Mouse (Mus musculus): Measurements from ENCODE around the gene Gm38431. TPM values are rescaled to one million over a fixed set of nuclear protein-coding genes. Genes with fewer than 3 reads are reported as not detected.

The Gm38431 gene
- total and polyA plus RNA-seq, 3 experiments: 1.1 to 30.5 (median 9.8) TPM

DNA sequence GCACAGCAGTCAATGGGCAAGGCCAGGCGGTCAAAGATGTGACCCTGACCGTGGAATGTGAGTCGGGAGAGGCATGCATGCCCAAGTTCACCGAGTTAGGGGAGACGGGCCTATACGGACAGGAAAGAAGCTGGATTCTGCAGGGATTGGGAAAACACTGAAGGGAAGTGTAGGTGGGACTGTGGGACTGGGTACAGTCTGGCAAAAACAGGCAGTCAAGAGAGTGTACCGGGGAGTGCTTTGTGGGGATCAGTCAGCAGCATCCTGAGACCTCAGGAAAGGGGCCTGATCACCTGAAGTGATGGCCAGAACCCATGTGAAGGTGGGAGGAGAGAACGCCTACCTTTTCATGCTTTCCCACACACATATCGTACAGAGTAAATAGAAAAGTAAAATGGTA lies 56.2 kb downstream of the Gm38431 start:
- no peak for DNase-seq (ENCODE audit: extremely low read depth)
- Histone ChIP-seq H3K36me3 (replicated peaks in 1 of 2; ENCODE audit: control insufficient read depth in 1 of 2, insufficient read depth in 1 of 2, low read length in 1 of 2) (peaks cover 23 to 39% of the 10 kb centered on the region in 2 experiments), H3K9me3 (replicated peaks; ENCODE audit: low read length) (no peaks in the 10 kb centered on the region), H3K9ac (ENCODE audit: insufficient read depth, low read depth) (no peak overlapping the region), H3K4me2 (ENCODE audit: insufficient read depth, low read depth, poor library complexity, severe bottlenecking) (no peak overlapping the region), H3K27ac (ENCODE audit: insufficient read depth, low read depth) (no peak overlapping the region), H3K4me3 (replicated peaks in 1 of 3; ENCODE audit: low read depth in 2 of 3, low read length in 2 of 3, poor library complexity in 1 of 3) (no peak overlapping the region), H3K4me1 (ENCODE audit: control insufficient read depth in 1 of 2, insufficient read depth in 2 of 2) (peaks cover 10 to 24% of the 10 kb centered on the region in 2 experiments; a peak in 3 of 4 replicates), H3K79me2 (replicated peaks; ENCODE audit: control insufficient read depth, extremely low read depth, insufficient read depth, poor library complexity, severe bottlenecking) (no peaks in the 10 kb centered on the region), H3K27me3 (replicated peaks) (no peaks in the 10 kb centered on the region)
- dilution Hi-C loops (cut with MboI; ENCODE audit: extremely low pct_ligation_motif_present, extremely low pct_unique_long_range_greater_than_20kb, low sequenced_read_pairs) (no loop called here), in situ Hi-C loops (cut with MboI; ENCODE audit: low pct_ligation_motif_present, low pct_unique_long_range_greater_than_20kb, low sequenced_read_pairs) (no loop called here)
- TF ChIP-seq ZC3H11A (IDR thresholded peaks at IDR 0.05; ENCODE audit: low read depth, low read length) (no peak), E2F4 (IDR thresholded peaks at IDR 0.05; ENCODE audit: insufficient replicate concordance, low read depth, low read length) (no peak), SIN3A (IDR thresholded peaks at IDR 0.05; ENCODE audit: low read length) (no peak), JUND (conservative IDR thresholded peaks at IDR 0.05; ENCODE audit: low read depth, low read length) (no peak), MXI1 (IDR thresholded peaks at IDR 0.05; ENCODE audit: low read depth, low read length) (no peak), POLR2AphosphoS2 (IDR thresholded peaks at IDR 0.05; ENCODE audit: low read depth, low read length) (no peak), MAFK (IDR thresholded peaks at IDR 0.05; ENCODE audit: insufficient replicate concordance, low read length) (no peak), GABPA (IDR thresholded peaks at IDR 0.05; ENCODE audit: insufficient replicate concordance, low read depth, low read length) (no peak), HCFC1 (IDR thresholded peaks at IDR 0.05; ENCODE audit: low read depth, low read length) (no peak), MYC (IDR thresholded peaks at IDR 0.05; ENCODE audit: low read depth, low read length) (no peak), ETS1 (conservative IDR thresholded peaks at IDR 0.05; ENCODE audit: low read depth, low read length) (no peak), USF2 (conservative IDR thresholded peaks at IDR 0.05; ENCODE audit: low read depth, low read length) (no peak), MAZ (IDR thresholded peaks at IDR 0.05; ENCODE audit: low read depth, low read length) (no peak), NRF1 (IDR thresholded peaks at IDR 0.05; ENCODE audit: low read depth, low read length) (no peak), RCOR1 (conservative IDR thresholded peaks at IDR 0.05; ENCODE audit: low read depth, low read length) (no peak), ZNF384 (IDR thresholded peaks at IDR 0.05; ENCODE audit: low read depth, low read length) (no peak), ZKSCAN1 (IDR thresholded peaks at IDR 0.05; ENCODE audit: borderline replicate concordance, low read depth, low read length) (no peak), MAX (IDR thresholded peaks at IDR 0.05; ENCODE audit: low read length) (no peak)

DNA sequence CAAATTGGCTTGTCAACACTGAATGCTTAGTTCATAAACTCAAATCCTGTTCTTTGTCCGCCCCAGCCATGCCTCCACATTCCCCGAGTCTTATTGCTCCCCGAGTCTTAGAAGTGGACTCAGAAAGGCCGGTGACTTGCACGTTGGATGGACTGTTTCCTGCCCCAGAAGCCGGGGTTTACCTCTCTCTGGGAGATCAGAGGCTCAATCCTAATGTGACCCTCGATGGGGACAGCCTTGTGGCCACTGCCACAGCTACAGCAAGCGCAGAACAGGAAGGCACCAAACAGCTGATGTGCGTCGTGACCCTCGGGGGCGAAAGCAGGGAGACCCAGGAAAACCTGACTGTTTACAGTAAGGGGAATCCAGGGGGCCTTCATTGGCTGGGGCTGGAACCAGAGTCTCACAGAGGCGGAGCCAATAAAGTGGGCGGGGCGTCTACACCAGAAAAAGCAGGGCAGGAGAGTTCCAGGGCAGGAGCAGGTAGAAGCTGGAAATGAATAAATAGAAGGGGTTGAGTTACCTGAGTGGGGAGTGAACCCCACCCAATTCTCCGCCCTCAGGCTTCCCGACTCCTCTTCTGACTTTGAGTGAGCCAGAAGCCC lies 57.2 kb downstream of the Gm38431 start:
- DNase-seq (ENCODE audit: extremely low read depth): no peak
- Histone ChIP-seq H3K4me2 (ENCODE audit: insufficient read depth, low read depth, poor library complexity, severe bottlenecking) (no peak overlapping the region), H3K27ac (ENCODE audit: insufficient read depth, low read depth) (no peak overlapping the region), H3K79me2 (replicated peaks; ENCODE audit: control insufficient read depth, extremely low read depth, insufficient read depth, poor library complexity, severe bottlenecking) (no peaks in the 10 kb centered on the region), H3K9ac (ENCODE audit: insufficient read depth, low read depth) (no peak overlapping the region), H3K4me3 (replicated peaks in 1 of 3; ENCODE audit: low read depth in 2 of 3, low read length in 2 of 3, poor library complexity in 1 of 3) (no peak overlapping the region), H3K27me3 (replicated peaks) (no peaks in the 10 kb centered on the region), H3K9me3 (replicated peaks; ENCODE audit: low read length) (no peaks in the 10 kb centered on the region), H3K4me1 (ENCODE audit: control insufficient read depth in 1 of 2, insufficient read depth in 2 of 2) (peaks cover 11 to 29% of the 10 kb centered on the region in 2 experiments), H3K36me3 (replicated peaks in 1 of 2; ENCODE audit: control insufficient read depth in 1 of 2, insufficient read depth in 1 of 2, low read length in 1 of 2) (peaks cover 23 to 39% of the 10 kb centered on the region in 2 experiments)
- TF ChIP-seq MAZ (IDR thresholded peaks at IDR 0.05; ENCODE audit: low read depth, low read length) (no peak), TCF12 (IDR thresholded peaks at IDR 0.05; ENCODE audit: low read depth, low read length) (no peak), CHD2 (IDR thresholded peaks at IDR 0.05; ENCODE audit: low read length) (no peak), ZNF384 (IDR thresholded peaks at IDR 0.05; ENCODE audit: low read depth, low read length) (no peak), E2F4 (IDR thresholded peaks at IDR 0.05; ENCODE audit: insufficient replicate concordance, low read depth, low read length) (no peak), TBP (conservative IDR thresholded peaks at IDR 0.05; ENCODE audit: low read depth, low read length) (no peak), JUN (IDR thresholded peaks at IDR 0.05; ENCODE audit: insufficient read depth, low read depth, low read length) (no peak), POLR2AphosphoS2 (IDR thresholded peaks at IDR 0.05; ENCODE audit: low read depth, low read length) (no peak), MAX (IDR thresholded peaks at IDR 0.05; ENCODE audit: low read length) (no peak), JUND (conservative IDR thresholded peaks at IDR 0.05; ENCODE audit: low read depth, low read length) (no peak), MYC (IDR thresholded peaks at IDR 0.05; ENCODE audit: low read depth, low read length) (no peak), MAFK (IDR thresholded peaks at IDR 0.05; ENCODE audit: insufficient replicate concordance, low read length) (no peak), ETS1 (conservative IDR thresholded peaks at IDR 0.05; ENCODE audit: low read depth, low read length) (no peak), ZMIZ1 (IDR thresholded peaks at IDR 0.05; ENCODE audit: low read depth, low read length) (no peak), MXI1 (IDR thresholded peaks at IDR 0.05; ENCODE audit: low read depth, low read length) (no peak), NRF1 (IDR thresholded peaks at IDR 0.05; ENCODE audit: low read depth, low read length) (no peak), SIN3A (IDR thresholded peaks at IDR 0.05; ENCODE audit: low read length) (no peak)
- in situ Hi-C loops (cut with MboI; ENCODE audit: low pct_ligation_motif_present, low pct_unique_long_range_greater_than_20kb, low sequenced_read_pairs) (loop anchor here (5.0 kb wide), 1 partner anchor 93 kb away; no protein-coding TSS in a partner anchor), dilution Hi-C loops (cut with MboI; ENCODE audit: extremely low pct_ligation_motif_present, extremely low pct_unique_long_range_greater_than_20kb, low sequenced_read_pairs) (no loop called here)
